Mouse (Mus musculus): ENCODE results near the gene Vmn2r66.

Vmn2r66 gene

GRCm38 (mm10) chr7:85012168-85012567 lies at the start of gene Vmn2r66:
Gene Vmn2r66 (minus strand): TSS chr7:85012268.
- no peak for DNase-seq (ENCODE audit: low spot score in 2 of 2)

- DNase-seq (ENCODE audit: low spot score in 2 of 2) = no peak
Measured at GRCm38 (mm10) chr7:84996694-84997093, 15.4 kb downstream of the Vmn2r66 start.

GRCm38 (mm10) chr7:84964015-84964414 lies 48.1 kb downstream of the Vmn2r66 start, which contains the start of gene Vmn2r65:
Gene Vmn2r65 (minus strand): TSS chr7:84964115.
- no peak for DNase-seq (ENCODE audit: low spot score in 2 of 2)
